Mouse (Mus musculus) embryo, embryonic 10 days (tissue): ENCODE results near the gene Bex2.

Experiments used
- DNase-seq: peaks from one replicate; pipeline ENCODE4 v3.0.0-alpha.2; 2015; ENCODE audit warnings: low spot score

The Bex2 gene

GRCm38 (mm10) chrX:136068020-136068419 lies at the start of gene Bex2:
Bex2 (minus strand) TSS chrX:136068236.
- peak; percentile 3 for DNase-seq

GRCm38 (mm10) chrX:136115419-136115961 lies 47.5 kb upstream of the Bex2 start:
- DNase-seq = peak; percentile 83

GRCm38 (mm10) chrX:136115015-136115414 lies 47.0 kb upstream of the Bex2 start:
- no peak for DNase-seq

GRCm38 (mm10) chrX:136107942-136108341 lies 39.9 kb upstream of the Bex2 start:
- DNase-seq = peak; percentile 60

GRCm38 (mm10) chrX:136104724-136105088 lies 36.7 kb upstream of the Bex2 start:
- no peak for DNase-seq

- DNase-seq = no peak
Measured at GRCm38 (mm10) chrX:136104046-136104723, 36.1 kb upstream of the Bex2 start.

GRCm38 (mm10) chrX:136094421-136094820 lies 26.4 kb upstream of the Bex2 start:
- no peak for DNase-seq

- DNase-seq = no peak
Measured at GRCm38 (mm10) chrX:136092497-136093279, 24.7 kb upstream of the Bex2 start.

GRCm38 (mm10) chrX:136085155-136085554 lies 17.1 kb upstream of the Bex2 start, which contains the start of gene Nxf3:
Nxf3 (minus strand) TSS chrX:136085255.
- DNase-seq = no peak

GRCm38 (mm10) chrX:136067201-136067991 lies 640 bp downstream of the Bex2 start:
- peak; percentile 26 for DNase-seq

- DNase-seq = no peak
Measured at GRCm38 (mm10) chrX:136060698-136061097, 7.3 kb downstream of the Bex2 start.

GRCm38 (mm10) chrX:136051219-136051618 lies 16.8 kb downstream of the Bex2 start:
- no peak for DNase-seq

- DNase-seq = peak; percentile 77
Measured at GRCm38 (mm10) chrX:136047528-136047927, 20.5 kb downstream of the Bex2 start.

GRCm38 (mm10) chrX:136043726-136044125 lies 24.3 kb downstream of the Bex2 start:
- DNase-seq = no peak

- peak; percentile 8 for DNase-seq
Measured at GRCm38 (mm10) chrX:136032799-136033763, 35.0 kb downstream of the Bex2 start, which contains the start of gene Arxes1. Arxes1 (plus strand) TSS chrX:136033367.

- DNase-seq = no peak
Measured at GRCm38 (mm10) chrX:136030331-136030730, 37.7 kb downstream of the Bex2 start.
